Mouse (Mus musculus): ENCODE data around the gene Exo5. TPM values are rescaled to one million over a fixed set of nuclear protein-coding genes. Genes with fewer than 3 reads are reported as not detected.
A peak's percentile ranks its signal among the peaks of the same experiment; 100 is the strongest.

The Exo5 gene
- total and polyA plus RNA-seq, 3 experiments = 1.6 to 3.0 (median 1.8) TPM

- Histone ChIP-seq H3K27me3 (ENCODE audit: control insufficient read depth, insufficient read depth, low read length) (no peaks in the 10 kb centered on the region), H3K9ac (ENCODE audit: low read depth, low read length) (no peak overlapping the region)
- 85% methylated on average over 1 of the region's 1 CpGs for WGBS
Measured at GRCm38 (mm10) chr4:120953667-120954066, 28.9 kb upstream of the Exo5 start.

GRCm38 (mm10) chr4:120953038-120953437 is 28.2 kb upstream of the Exo5 start:
- DNase-seq = no peak
- H3K27me3 ChIP-seq (ENCODE audit: control insufficient read depth, insufficient read depth, low read length) = no peaks in the 10 kb centered on the region
- no peak overlapping the region for H3K9ac ChIP-seq (ENCODE audit: low read depth, low read length)
- no peaks in the 10 kb centered on the region; the same call in 1 of the 2 replicates for H3K79me2 ChIP-seq (replicated peaks; ENCODE audit: control insufficient read depth, insufficient read depth, low read length)
- TF ChIP-seq POLR2A (IDR thresholded peaks at IDR 0.05; ENCODE audit: insufficient read depth, low read depth, low read length) (no peak), EP300 (IDR thresholded peaks at IDR 0.05; ENCODE audit: insufficient read depth, low read depth, low read length) (no peak), CTCF (IDR thresholded peaks at IDR 0.05) (no peak)
- WGBS = 65% methylated on average over 4 of the region's 4 CpGs
- H3K4me3 ChIP-seq = no peak overlapping the region
- H3K36me3 ChIP-seq (ENCODE audit: control insufficient read depth, insufficient read depth, low read length) = no peaks in the 10 kb centered on the region; the same call in 1 of the 2 replicates
- H3K4me1 ChIP-seq (ENCODE audit: control insufficient read depth, insufficient read depth, low read length) = peaks cover 1% of the 10 kb centered on the region
- intact Hi-C loops (cut with DNase I) = no loop called here
- H3K27ac ChIP-seq = no peak overlapping the region

More at GRCm38 (mm10) chr4:120953667-120954066, 28.9 kb upstream of the Exo5 start:
- H3K4me1 ChIP-seq (ENCODE audit: control insufficient read depth, insufficient read depth, low read length) = peaks cover 1% of the 10 kb centered on the region
- no peak overlapping the region for H3K4me3 ChIP-seq
- no peaks in the 10 kb centered on the region; the same call in 1 of the 2 replicates for H3K79me2 ChIP-seq (replicated peaks; ENCODE audit: control insufficient read depth, insufficient read depth, low read length)
- no peak overlapping the region for H3K27ac ChIP-seq
- intact Hi-C loops (cut with DNase I) = no loop called here
- TF ChIP-seq CTCF (IDR thresholded peaks at IDR 0.05) = no peak
- no peak for TF ChIP-seq EP300 (IDR thresholded peaks at IDR 0.05; ENCODE audit: insufficient read depth, low read depth, low read length)
- TF ChIP-seq POLR2A (IDR thresholded peaks at IDR 0.05; ENCODE audit: insufficient read depth, low read depth, low read length) = no peak
- H3K36me3 ChIP-seq (ENCODE audit: control insufficient read depth, insufficient read depth, low read length) = no peaks in the 10 kb centered on the region; the same call in 1 of the 2 replicates
- no peak for DNase-seq

GRCm38 (mm10) chr4:120952163-120952562 is 27.3 kb upstream of the Exo5 start:
- peak in 1 of 2 experiments; percentile 16 for DNase-seq
- no peaks in the 10 kb centered on the region for H3K27me3 ChIP-seq (ENCODE audit: control insufficient read depth, insufficient read depth, low read length)
- intact Hi-C loops (cut with DNase I) = no loop called here
- TF ChIP-seq CTCF (IDR thresholded peaks at IDR 0.05) = no peak
- TF ChIP-seq POLR2A (IDR thresholded peaks at IDR 0.05; ENCODE audit: insufficient read depth, low read depth, low read length) = no peak
- TF ChIP-seq EP300 (IDR thresholded peaks at IDR 0.05; ENCODE audit: insufficient read depth, low read depth, low read length) = no peak
- no peaks in the 10 kb centered on the region; the same call in 1 of the 2 replicates for H3K36me3 ChIP-seq (ENCODE audit: control insufficient read depth, insufficient read depth, low read length)
- H3K4me3 ChIP-seq = peak overlapping the region; percentile 82
- no peaks in the 10 kb centered on the region; the same call in 1 of the 2 replicates for H3K79me2 ChIP-seq (replicated peaks; ENCODE audit: control insufficient read depth, insufficient read depth, low read length)
- H3K4me1 ChIP-seq (ENCODE audit: control insufficient read depth, insufficient read depth, low read length) = peaks cover 1% of the 10 kb centered on the region
- H3K9ac ChIP-seq (ENCODE audit: low read depth, low read length) = peak overlapping the region; percentile 68
- 15% methylated on average over 6 of the region's 6 CpGs for WGBS
- peak overlapping the region; percentile 92 for H3K27ac ChIP-seq

GRCm38 (mm10) chr4:120951428-120951973 is 26.7 kb upstream of the Exo5 start, which contains the start of gene Zfp69:
Zfp69 (minus strand) TSS chr4:120951699.
- intact Hi-C loops (cut with DNase I) = loop anchor here (1.0 kb wide), 1 partner anchor 26 kb away; the partner anchor contains the start of gene Exo5
- TF ChIP-seq CTCF (IDR thresholded peaks at IDR 0.05) (no peak), EP300 (IDR thresholded peaks at IDR 0.05; ENCODE audit: insufficient read depth, low read depth, low read length) (0 out of 2 replicates have a peak, but pooled peaks have one; percentile 51), POLR2A (IDR thresholded peaks at IDR 0.05; ENCODE audit: insufficient read depth, low read depth, low read length) (peak; percentile 93)
- Histone ChIP-seq H3K27me3 (ENCODE audit: control insufficient read depth, insufficient read depth, low read length) (no peaks in the 10 kb centered on the region), H3K4me3 (peak within 1 kb of the TSS; percentile 82), H3K36me3 (ENCODE audit: control insufficient read depth, insufficient read depth, low read length) (no peaks in the 10 kb centered on the region; the same call in 1 of the 2 replicates), H3K27ac (peak within 1 kb of the TSS; percentile 92), H3K79me2 (replicated peaks; ENCODE audit: control insufficient read depth, insufficient read depth, low read length) (no peaks in the 10 kb centered on the region; the same call in 1 of the 2 replicates), H3K4me1 (ENCODE audit: control insufficient read depth, insufficient read depth, low read length) (peaks cover 1% of the 10 kb centered on the region), H3K9ac (ENCODE audit: low read depth, low read length) (peak within 1 kb of the TSS; percentile 89)
- DNase-seq = peak; percentile 93 to 94
- under 1% methylated on average over 60 of the region's 60 CpGs for WGBS

GRCm38 (mm10) chr4:120950763-120951427 is 26.1 kb upstream of the Exo5 start:
- peak overlapping the region; percentile 89 for H3K9ac ChIP-seq (ENCODE audit: low read depth, low read length)
- H3K79me2 ChIP-seq (replicated peaks; ENCODE audit: control insufficient read depth, insufficient read depth, low read length) = no peaks in the 10 kb centered on the region; the same call in 1 of the 2 replicates
- peaks cover 1% of the 10 kb centered on the region for H3K4me1 ChIP-seq (ENCODE audit: control insufficient read depth, insufficient read depth, low read length)
- DNase-seq = no peak
- peak overlapping the region; percentile 82 for H3K4me3 ChIP-seq
- WGBS = 1% methylated on average over 20 of the region's 20 CpGs
- TF ChIP-seq POLR2A (IDR thresholded peaks at IDR 0.05; ENCODE audit: insufficient read depth, low read depth, low read length) (no peak), EP300 (IDR thresholded peaks at IDR 0.05; ENCODE audit: insufficient read depth, low read depth, low read length) (no peak), CTCF (IDR thresholded peaks at IDR 0.05) (no peak)
- H3K27me3 ChIP-seq (ENCODE audit: control insufficient read depth, insufficient read depth, low read length) = no peaks in the 10 kb centered on the region
- peak overlapping the region; percentile 92 for H3K27ac ChIP-seq
- intact Hi-C loops (cut with DNase I) = loop anchor here (1.0 kb wide), 1 partner anchor 26 kb away; the partner anchor contains the start of gene Exo5
- H3K36me3 ChIP-seq (ENCODE audit: control insufficient read depth, insufficient read depth, low read length) = no peaks in the 10 kb centered on the region; the same call in 1 of the 2 replicates

Measured in heart, adult 2 months (tissue).